Mouse (Mus musculus) cerebral cortex, adult 2 months (tissue): Measurements from ENCODE around the gene Ncln.

Experiments
- WGBS: fragments of 180-500 bp; shearing (Covaris S2); methylation state at CpG from one replicate; pipeline ENCODE4 v1.1.7; 2018; 5-methylcytosine and 5-hydroxymethylcytosine counted together

Ncln gene

GRCm38 (mm10) chr10:81496264-81496901 lies at the start of gene Ncln:
Ncln (minus strand) TSS chr10:81496392.
- under 1% methylated on average over 43 of the region's 45 CpGs for WGBS

- under 1% methylated on average over 58 of the region's 59 CpGs for WGBS
These were observed 49.1 kb upstream of the Ncln start, which contains the start of gene Gna11 for GRCm38 (mm10) chr10:81545161-81545747. Gna11 (minus strand) TSS chr10:81545190.

- under 1% methylated on average over 90 of the region's 93 CpGs for WGBS
These were observed 48.3 kb upstream of the Ncln start for GRCm38 (mm10) chr10:81544296-81545160.

GRCm38 (mm10) chr10:81543633-81544032 lies 47.4 kb upstream of the Ncln start:
- 28% methylated on average over 1 of the region's 1 CpGs for WGBS

GRCm38 (mm10) chr10:81542727-81543460 lies 46.7 kb upstream of the Ncln start:
- WGBS: 78% methylated on average over 7 of the region's 7 CpGs

GRCm38 (mm10) chr10:81541803-81542202 lies 45.6 kb upstream of the Ncln start:
- WGBS: 67% methylated on average over 10 of the region's 10 CpGs

- WGBS: 67% methylated on average over 5 of the region's 5 CpGs
These were observed 45.2 kb upstream of the Ncln start for GRCm38 (mm10) chr10:81541363-81541762.

- 67% methylated on average over 3 of the region's 3 CpGs for WGBS
These were observed 42.3 kb upstream of the Ncln start for GRCm38 (mm10) chr10:81538321-81539048.

GRCm38 (mm10) chr10:81537429-81537828 lies 41.2 kb upstream of the Ncln start:
- WGBS: 96% methylated on average over 2 of the region's 2 CpGs

GRCm38 (mm10) chr10:81536734-81537133 lies 40.5 kb upstream of the Ncln start:
- WGBS: 73% methylated on average over 6 of the region's 6 CpGs

GRCm38 (mm10) chr10:81534826-81535225 lies 38.6 kb upstream of the Ncln start:
- 77% methylated on average over 16 of the region's 16 CpGs for WGBS

GRCm38 (mm10) chr10:81526779-81527178 lies 30.6 kb upstream of the Ncln start:
- 13% methylated on average over 14 of the region's 14 CpGs for WGBS

GRCm38 (mm10) chr10:81525017-81525694 lies 29.0 kb upstream of the Ncln start:
- WGBS: 69% methylated on average over 12 of the region's 13 CpGs

- 51% methylated on average over 9 of the region's 9 CpGs for WGBS
These were observed 27.9 kb upstream of the Ncln start, which contains the start of gene Gna15 for GRCm38 (mm10) chr10:81524051-81524605. Gna15 (minus strand) TSS chr10:81524225.

- WGBS: 47% methylated on average over 19 of the region's 19 CpGs
These were observed 27.4 kb upstream of the Ncln start for GRCm38 (mm10) chr10:81523570-81523969.

- 76% methylated on average over 6 of the region's 6 CpGs for WGBS
These were observed 26.9 kb upstream of the Ncln start for GRCm38 (mm10) chr10:81523142-81523541.

GRCm38 (mm10) chr10:81519978-81520365 lies 23.8 kb upstream of the Ncln start:
- 61% methylated on average over 3 of the region's 3 CpGs for WGBS

GRCm38 (mm10) chr10:81519227-81519977 lies 23.2 kb upstream of the Ncln start:
- 78% methylated on average over 6 of the region's 6 CpGs for WGBS

GRCm38 (mm10) chr10:81518546-81518945 lies 22.4 kb upstream of the Ncln start:
- WGBS: 20% methylated on average over 4 of the region's 4 CpGs
